Mouse (Mus musculus) heart, embryonic 11.5 days (tissue): ENCODE measurements around the gene Nucks1. TPM values are rescaled to one million over a fixed set of nuclear protein-coding genes. Genes with fewer than 3 reads are reported as not detected.

ENCODE experiments used
- ATAC-seq: fragments of 200-750 bp; cut with Nextera tagmentation; replicated peaks from 2 replicates; pipeline ENCODE4 v1.8.0; 2017; ENCODE audit warnings: moderate library complexity; ENCODE audit not compliant: insufficient number of reproducible peaks, low FRiP score, low TSS enrichment
- H3K27ac ChIP-seq: fragments of 300-500 bp; sonication (generic); 2 replicates; pipeline ENCODE4 v1.5.1; 2014; ENCODE audit warnings: mild to moderate bottlenecking, low read depth, low read length
- H3K27me3 ChIP-seq: fragments of 300-500 bp; sonication (generic); 2 replicates; pipeline ENCODE4 v1.6.1; 2014; ENCODE audit warnings: mild to moderate bottlenecking, low read length, mixed read lengths; ENCODE audit not compliant: control insufficient read depth, insufficient read depth
- H3K36me3 ChIP-seq: fragments of 300-500 bp; sonication (generic); 2 replicates; pipeline ENCODE4 v1.6.1; 2014; ENCODE audit warnings: mild to moderate bottlenecking, low read length, moderate library complexity, mixed read lengths; ENCODE audit not compliant: control insufficient read depth, insufficient read depth
- H3K4me1 ChIP-seq: fragments of 300-500 bp; sonication (generic); 2 replicates; pipeline ENCODE4 v1.6.1; 2014; ENCODE audit warnings: low read length; ENCODE audit not compliant: control insufficient read depth, insufficient read depth
- H3K4me2 ChIP-seq: fragments of 300-500 bp; sonication (generic); 2 replicates; pipeline ENCODE4 v1.6.1; 2014; ENCODE audit warnings: mild to moderate bottlenecking, moderate library complexity
- H3K4me3 ChIP-seq: fragments of 300-500 bp; sonication (generic); 2 replicates; pipeline ENCODE4 v1.5.1; 2014; ENCODE audit warnings: low read depth, low read length
- H3K9ac ChIP-seq: fragments of 300-500 bp; sonication (generic); 2 replicates; pipeline ENCODE4 v1.6.1; 2014; ENCODE audit warnings: mild to moderate bottlenecking, low read depth, low read length, moderate library complexity
- H3K9me3 ChIP-seq: fragments of 300-500 bp; sonication (generic); replicated peaks from 2 replicates; pipeline ENCODE4 v1.6.1; 2016; ENCODE audit warnings: low read length; ENCODE audit not compliant: control insufficient read depth
- WGBS: fragments of 180-500 bp; shearing (Covaris S2); extraction: QIAGEN DNeasy Blood & Tissue Kit; methylation state at CpG from one replicate; pipeline ENCODE4 v1.1.7; 2014; ENCODE audit not compliant: insufficient replicate concordance; 5-methylcytosine and 5-hydroxymethylcytosine counted together
- polyA plus RNA-seq: library from polyadenylated mRNA; unstranded; fragments of >200 nt; fragmentation: Nextera tagmentation; extraction: Ambion mirVana; gene quantifications from 2 replicates; pipeline ENCODE4 v1.2.1, GENCODE M21; 2014

The Nucks1 gene
- polyA plus RNA-seq, 1 experiment from 2014 or later = 36.1 TPM

GRCm38 (mm10) chr1:131954242-131954865 lies 44.0 kb downstream of the Nucks1 start:
- no peak for ATAC-seq
- no peaks in the 10 kb centered on the region for H3K36me3 ChIP-seq
- H3K9ac ChIP-seq = no peak overlapping the region
- H3K27ac ChIP-seq = no peak overlapping the region
- 0 out of 2 replicates have a peak, but pooled peaks cover 5% of the 10 kb centered on the region for H3K4me1 ChIP-seq
- H3K4me3 ChIP-seq = no peak overlapping the region
- peaks cover 4% of the 10 kb centered on the region; the same call in 1 of the 2 replicates for H3K27me3 ChIP-seq
- H3K9me3 ChIP-seq = no peaks in the 10 kb centered on the region
- WGBS = 72% methylated on average over 12 of the region's 12 CpGs
- no peak overlapping the region for H3K4me2 ChIP-seq

- Histone ChIP-seq H3K4me1 (0 out of 2 replicates have a peak, but pooled peaks cover 5% of the 10 kb centered on the region), H3K36me3 (no peaks in the 10 kb centered on the region), H3K4me3 (no peak overlapping the region), H3K9me3 (no peaks in the 10 kb centered on the region), H3K4me2 (no peak overlapping the region), H3K27me3 (peaks cover 11% of the 10 kb centered on the region; the same call in 1 of the 2 replicates), H3K27ac (no peak overlapping the region), H3K9ac (no peak overlapping the region)
- no peak for ATAC-seq
- 30% methylated on average over 3 of the region's 3 CpGs for WGBS
Observed at GRCm38 (mm10) chr1:131955131-131955757, 44.9 kb downstream of the Nucks1 start.

- H3K4me1 ChIP-seq = 0 out of 2 replicates have a peak, but pooled peaks cover 5% of the 10 kb centered on the region
- H3K36me3 ChIP-seq = no peaks in the 10 kb centered on the region
- no peak overlapping the region for H3K4me3 ChIP-seq
- H3K9me3 ChIP-seq = no peaks in the 10 kb centered on the region
- ATAC-seq = no peak
- H3K4me2 ChIP-seq = no peak overlapping the region
- H3K27me3 ChIP-seq = peaks cover 32% of the 10 kb centered on the region
- no peak overlapping the region for H3K27ac ChIP-seq
- no peak overlapping the region for H3K9ac ChIP-seq
- 67% methylated on average over 5 of the region's 5 CpGs for WGBS
Observed at GRCm38 (mm10) chr1:131957416-131957815, 47.1 kb downstream of the Nucks1 start.

GRCm38 (mm10) chr1:131961004-131961403 lies 50.7 kb downstream of the Nucks1 start:
- Histone ChIP-seq H3K36me3 (no peaks in the 10 kb centered on the region), H3K27ac (no peak overlapping the region), H3K4me1 (peaks cover 5% of the 10 kb centered on the region), H3K27me3 (peaks cover 66% of the 10 kb centered on the region), H3K9me3 (no peaks in the 10 kb centered on the region), H3K9ac (no peak overlapping the region), H3K4me3 (no peak overlapping the region), H3K4me2 (no peak overlapping the region)
- WGBS = 52% methylated on average over 2 of the region's 2 CpGs
- ATAC-seq = no peak

GRCm38 (mm10) chr1:131962606-131963084 lies 52.3 kb downstream of the Nucks1 start, which contains the start of gene Slc45a3:
Slc45a3 (plus strand) TSS chr1:131962967.
- 0% methylated on average over 29 of the region's 35 CpGs for WGBS
- ATAC-seq = peak; percentile 31; the same call in 1 of the 2 replicates
- no peaks in the 10 kb centered on the region for H3K36me3 ChIP-seq
- no peaks in the 10 kb centered on the region for H3K9me3 ChIP-seq
- H3K4me1 ChIP-seq = peaks cover 5% of the 10 kb centered on the region
- peak within 1 kb of the TSS; percentile 68 for H3K4me3 ChIP-seq
- H3K27ac ChIP-seq = no peak within 1 kb of the TSS
- peak within 1 kb of the TSS; percentile 18 for H3K9ac ChIP-seq
- peaks cover 77% of the 10 kb centered on the region for H3K27me3 ChIP-seq
- H3K4me2 ChIP-seq = peak within 1 kb of the TSS; percentile 98

- H3K36me3 ChIP-seq = no peaks in the 10 kb centered on the region
- no peaks in the 10 kb centered on the region for H3K9me3 ChIP-seq
- peaks cover 5% of the 10 kb centered on the region for H3K4me1 ChIP-seq
- WGBS = under 1% methylated on average over 67 of the region's 76 CpGs
- H3K4me2 ChIP-seq = peak overlapping the region; percentile 98
- H3K4me3 ChIP-seq = peak overlapping the region; percentile 68
- H3K27ac ChIP-seq = no peak overlapping the region
- H3K9ac ChIP-seq = peak overlapping the region; percentile 18
- peaks cover 76% of the 10 kb centered on the region for H3K27me3 ChIP-seq
- ATAC-seq = peak; percentile 52
Observed at GRCm38 (mm10) chr1:131963085-131963951, 53.0 kb downstream of the Nucks1 start.

- Histone ChIP-seq H3K9ac (no peak overlapping the region), H3K27me3 (peaks cover 79% of the 10 kb centered on the region), H3K36me3 (no peaks in the 10 kb centered on the region), H3K4me3 (peak overlapping the region; percentile 68), H3K9me3 (no peaks in the 10 kb centered on the region), H3K27ac (no peak overlapping the region), H3K4me1 (peaks cover 7% of the 10 kb centered on the region), H3K4me2 (peak overlapping the region; percentile 98)
- WGBS = 20% methylated on average over 5 of the region's 5 CpGs
- ATAC-seq = no peak
Observed at GRCm38 (mm10) chr1:131964100-131964499, 53.8 kb downstream of the Nucks1 start.

GRCm38 (mm10) chr1:131964580-131964979 lies 54.2 kb downstream of the Nucks1 start:
- no peak overlapping the region for H3K4me3 ChIP-seq
- no peaks in the 10 kb centered on the region for H3K36me3 ChIP-seq
- no peak overlapping the region for H3K4me2 ChIP-seq
- H3K27me3 ChIP-seq = peaks cover 80% of the 10 kb centered on the region
- WGBS = 69% methylated on average over 7 of the region's 7 CpGs
- no peak for ATAC-seq
- H3K4me1 ChIP-seq = peaks cover 7% of the 10 kb centered on the region
- no peak overlapping the region for H3K27ac ChIP-seq
- no peaks in the 10 kb centered on the region for H3K9me3 ChIP-seq
- no peak overlapping the region for H3K9ac ChIP-seq
